Mouse (Mus musculus) testis, adult 2 months (tissue): ENCODE measurements around the gene Mapkapk3. TPM values are rescaled to one million over a fixed set of nuclear protein-coding genes. Genes with fewer than 3 reads are reported as not detected.

Source experiments
- H3K27ac ChIP-seq: fragments of 200-500 bp; 2 replicates; pipeline ENCODE4 v1.5.1; 2012; ENCODE audit warnings: low read depth, low read length; ENCODE audit not compliant: control insufficient read depth, insufficient read depth
- H3K27me3 ChIP-seq: fragments of 200-500 bp; 2 replicates; pipeline ENCODE4 v1.6.1; 2012; ENCODE audit warnings: mild to moderate bottlenecking, low read length, moderate library complexity; ENCODE audit not compliant: control insufficient read depth, insufficient read depth
- H3K36me3 ChIP-seq: fragments of 200-500 bp; 2 replicates; pipeline ENCODE4 v1.6.1; 2012; ENCODE audit warnings: mild to moderate bottlenecking, low read length; ENCODE audit not compliant: control insufficient read depth, insufficient read depth
- H3K4me1 ChIP-seq: fragments of 200-500 bp; 2 replicates; pipeline ENCODE4 v1.6.1; 2012; ENCODE audit warnings: low read length; ENCODE audit not compliant: control insufficient read depth, insufficient read depth
- H3K4me3 ChIP-seq: fragments of 200-500 bp; 2 replicates; pipeline ENCODE4 v1.5.1; 2012; ENCODE audit warnings: low read depth, mild to moderate bottlenecking, low read length, moderate library complexity, mixed read lengths; ENCODE audit not compliant: control insufficient read depth
- CTCF ChIP-seq: fragments of 200-500 bp; IDR thresholded peaks from 2 replicates; pipeline ENCODE4 v1.5.1; 2012; ENCODE audit warnings: low read depth, mild to moderate bottlenecking, inconsistent platforms, low read length, moderate library complexity; ENCODE audit not compliant: control insufficient read depth, insufficient read depth, insufficient replicate concordance
- POLR2A ChIP-seq: fragments of 200-500 bp; IDR thresholded peaks from 2 replicates; pipeline ENCODE4 v1.6.1; 2012; ENCODE audit warnings: low read depth, mild to moderate bottlenecking, inconsistent platforms, low read length, moderate library complexity; ENCODE audit not compliant: control insufficient read depth
- polyA plus RNA-seq: library from polyadenylated mRNA; depleted of rRNA; stranded (reverse); fragments of >200 nt; gene quantifications from 2 replicates; pipeline ENCODE4 v1.2.3, GENCODE M21; 2012

The Mapkapk3 gene
- polyA plus RNA-seq, 1 experiment = 5.2 TPM

- TF ChIP-seq POLR2A (no peak), CTCF (no peak)
- H3K27ac ChIP-seq = no peak overlapping the region
Measured at GRCm38 (mm10) chr9:107300224-107300973, 10.7 kb upstream of the Mapkapk3 start.

GRCm38 (mm10) chr9:107299783-107300182, 10.1 kb upstream of the Mapkapk3 start:
- Histone ChIP-seq H3K36me3 (no peaks in the 10 kb centered on the region), H3K27ac (no peak overlapping the region), H3K4me3 (no peak overlapping the region), H3K4me1 (peaks cover 15% of the 10 kb centered on the region), H3K27me3 (no peaks in the 10 kb centered on the region)
- no peak for TF ChIP-seq CTCF
- TF ChIP-seq POLR2A = no peak

More at GRCm38 (mm10) chr9:107300224-107300973, 10.7 kb upstream of the Mapkapk3 start:
- Histone ChIP-seq H3K27me3 (no peaks in the 10 kb centered on the region), H3K36me3 (no peaks in the 10 kb centered on the region), H3K4me3 (no peak overlapping the region), H3K4me1 (peaks cover 15% of the 10 kb centered on the region)

- Histone ChIP-seq H3K27ac (no peak overlapping the region), H3K4me3 (no peak overlapping the region)
Measured at GRCm38 (mm10) chr9:107298876-107299275, 9.2 kb upstream of the Mapkapk3 start.

GRCm38 (mm10) chr9:107298059-107298780, 8.5 kb upstream of the Mapkapk3 start:
- Histone ChIP-seq H3K4me1 (peaks cover 15% of the 10 kb centered on the region), H3K4me3 (no peak overlapping the region), H3K27ac (no peak overlapping the region), H3K27me3 (no peaks in the 10 kb centered on the region), H3K36me3 (no peaks in the 10 kb centered on the region)
- TF ChIP-seq CTCF (no peak), POLR2A (no peak)

More at GRCm38 (mm10) chr9:107298876-107299275, 9.2 kb upstream of the Mapkapk3 start:
- H3K27me3 ChIP-seq = no peaks in the 10 kb centered on the region
- H3K36me3 ChIP-seq = no peaks in the 10 kb centered on the region
- H3K4me1 ChIP-seq = peaks cover 15% of the 10 kb centered on the region
- no peak for TF ChIP-seq CTCF
- TF ChIP-seq POLR2A = no peak

- no peak overlapping the region for H3K27ac ChIP-seq
- TF ChIP-seq CTCF (no peak), POLR2A (no peak)
- no peak overlapping the region; the same call in 1 of the 2 replicates for H3K4me3 ChIP-seq
- no peaks in the 10 kb centered on the region for H3K27me3 ChIP-seq
- H3K4me1 ChIP-seq = peaks cover 15% of the 10 kb centered on the region
- H3K36me3 ChIP-seq = no peaks in the 10 kb centered on the region
Measured at GRCm38 (mm10) chr9:107297658-107298057, 8.0 kb upstream of the Mapkapk3 start.

GRCm38 (mm10) chr9:107297059-107297458, 7.4 kb upstream of the Mapkapk3 start:
- TF ChIP-seq CTCF = no peak
- TF ChIP-seq POLR2A = no peak
- Histone ChIP-seq H3K4me1 (peaks cover 15% of the 10 kb centered on the region), H3K36me3 (no peaks in the 10 kb centered on the region), H3K27ac (peak overlapping the region; percentile 41; the same call in 1 of the 2 replicates), H3K27me3 (no peaks in the 10 kb centered on the region), H3K4me3 (peak overlapping the region; percentile 83)

GRCm38 (mm10) chr9:107296501-107296965, 6.9 kb upstream of the Mapkapk3 start:
- TF ChIP-seq POLR2A (peak; percentile 38), CTCF (no peak)
- Histone ChIP-seq H3K4me1 (peaks cover 15% of the 10 kb centered on the region), H3K27me3 (no peaks in the 10 kb centered on the region), H3K4me3 (peak overlapping the region; percentile 83), H3K36me3 (no peaks in the 10 kb centered on the region), H3K27ac (peak overlapping the region; percentile 41; the same call in 1 of the 2 replicates)
